Mouse (Mus musculus): Measurements from ENCODE around the gene Aurkc.
"Not testable (repeated sequence)": the region's sequence is repeated elsewhere in the genome, so short reads cannot be mapped to it uniquely, and the experiment has no call there.

The Aurkc gene

DNA sequence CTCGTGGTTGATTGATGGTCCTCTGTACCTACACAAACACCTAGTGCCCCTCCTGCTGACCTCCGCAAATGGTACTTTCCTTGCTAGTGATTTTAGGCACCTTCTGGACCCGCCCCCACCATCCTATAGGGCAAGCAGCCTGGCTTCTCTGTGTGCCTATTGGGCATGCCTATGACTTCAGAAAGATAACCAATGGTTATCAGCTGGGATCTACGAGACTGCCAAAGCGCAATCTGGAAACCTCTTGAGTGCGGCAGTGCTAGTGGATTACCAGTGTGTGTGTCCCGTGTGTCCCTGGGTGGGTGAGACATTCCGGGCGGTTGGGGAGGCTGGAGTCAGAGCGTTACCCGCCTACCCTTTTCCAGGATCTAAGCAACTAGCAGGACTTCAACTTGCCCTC, at the start of gene Aurkc:
Aurkc (plus strand) TSS at position 50 of the 400 bp plus-strand sequence.
- not testable (repeated sequence) for DNase-seq (ENCODE audit: low read depth)

- not testable (repeated sequence) for DNase-seq (ENCODE audit: low read depth)
These were observed 47.0 kb upstream of the Aurkc start for GRCm38 (mm10) chr7:6948061-6948460.

DNA sequence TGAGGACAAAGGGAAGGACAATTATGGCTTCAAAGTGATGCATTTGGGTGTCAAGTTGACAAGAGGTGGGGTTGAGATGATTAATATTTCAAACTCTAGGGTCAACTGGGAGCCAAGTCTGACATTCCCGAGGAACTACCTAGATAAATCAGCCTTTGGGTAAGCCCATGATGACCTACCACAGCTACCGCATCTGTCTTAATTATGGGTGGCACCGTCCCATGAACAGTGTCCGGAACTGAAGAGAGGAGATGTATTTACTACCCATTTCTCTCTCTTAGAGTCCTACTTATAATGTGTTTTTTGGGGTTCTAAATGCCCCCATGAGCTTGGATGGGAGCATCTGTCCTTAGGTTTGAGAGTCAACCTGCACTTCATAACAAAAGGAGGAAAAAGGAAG, 38.5 kb upstream of the Aurkc start:
- DNase-seq (ENCODE audit: low read depth) = no peak

DNA sequence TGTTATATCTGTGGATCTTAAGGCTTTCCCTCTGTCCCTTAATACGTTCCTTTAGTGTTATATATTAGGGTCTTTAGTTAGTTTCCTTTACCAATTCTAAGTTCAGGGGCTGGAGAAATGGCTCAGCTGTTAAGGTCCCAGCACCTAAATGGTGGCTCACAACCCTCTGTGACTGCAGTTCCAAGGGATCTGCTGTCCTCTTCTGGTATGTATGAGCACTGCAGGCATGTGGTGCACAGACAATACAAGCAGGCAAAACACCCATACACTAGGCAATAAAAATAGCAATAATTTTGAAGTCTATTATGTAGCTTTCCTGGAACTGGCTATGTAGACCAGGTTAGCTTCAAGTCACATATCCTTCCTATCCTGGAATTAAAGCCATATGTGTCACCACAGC, 36.5 kb upstream of the Aurkc start:
- no peak for DNase-seq (ENCODE audit: low read depth)

DNA sequence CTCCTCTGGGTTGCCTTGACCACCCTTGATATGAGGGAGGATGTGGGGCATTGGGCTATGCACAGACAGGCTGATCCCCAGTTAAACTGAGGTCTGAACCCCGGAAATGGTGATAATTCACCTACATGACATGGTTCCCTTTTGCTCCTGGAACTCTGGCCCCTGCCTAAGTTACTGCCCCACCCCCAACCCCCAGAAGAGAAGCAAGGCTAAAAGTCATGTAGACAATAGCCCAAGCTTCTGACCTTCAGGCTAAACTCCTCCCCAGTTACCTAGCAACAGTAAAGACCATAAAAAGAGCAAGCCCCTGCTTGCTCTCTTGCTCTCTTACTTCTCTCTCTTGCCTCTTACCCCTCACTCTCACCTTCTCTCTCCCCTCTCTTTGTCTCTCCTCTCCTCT, 21.5 kb upstream of the Aurkc start:
- no peak for DNase-seq (ENCODE audit: low read depth)

DNA sequence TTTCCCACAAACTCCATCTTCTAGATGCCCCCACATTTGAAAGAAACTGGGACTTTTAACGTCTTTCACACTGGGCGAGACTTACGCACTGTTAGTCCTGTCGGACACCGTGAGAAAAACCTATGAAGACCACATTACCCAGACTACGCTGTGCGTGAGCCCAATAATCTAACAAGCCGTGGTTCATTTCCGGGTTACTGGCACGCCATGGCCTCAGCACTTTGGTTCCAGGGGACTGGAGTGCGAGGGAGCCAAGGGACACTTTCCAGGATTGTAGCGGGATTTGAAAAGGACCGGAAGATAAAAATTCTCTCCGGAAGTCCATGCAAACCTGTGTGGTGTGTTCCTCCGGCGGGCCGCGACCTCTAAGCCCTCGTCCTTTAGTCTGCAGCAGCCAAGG, 18.2 kb upstream of the Aurkc start:
- no peak for DNase-seq (ENCODE audit: low read depth)

DNA sequence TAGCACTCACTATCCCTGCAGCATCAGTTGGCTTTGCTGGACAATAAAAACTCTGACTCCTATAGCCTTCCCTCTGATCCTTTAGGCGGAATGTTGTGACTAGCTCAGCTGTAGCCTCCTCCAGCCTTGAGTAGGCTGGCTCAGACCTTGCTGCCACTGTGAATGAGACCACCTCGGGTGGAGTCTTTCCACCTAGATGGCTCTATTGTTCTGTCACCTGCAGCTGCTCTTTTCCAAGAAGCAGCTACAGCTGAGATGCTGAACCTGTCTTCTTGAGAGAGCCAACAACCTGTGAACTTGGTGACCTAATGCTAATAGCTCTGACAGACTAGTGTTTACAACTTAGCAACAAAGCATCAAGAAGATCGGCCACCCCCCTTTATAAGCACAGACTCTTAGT, 3.8 kb downstream of the Aurkc start:
- DNase-seq (ENCODE audit: low read depth) = not testable (repeated sequence)

DNA sequence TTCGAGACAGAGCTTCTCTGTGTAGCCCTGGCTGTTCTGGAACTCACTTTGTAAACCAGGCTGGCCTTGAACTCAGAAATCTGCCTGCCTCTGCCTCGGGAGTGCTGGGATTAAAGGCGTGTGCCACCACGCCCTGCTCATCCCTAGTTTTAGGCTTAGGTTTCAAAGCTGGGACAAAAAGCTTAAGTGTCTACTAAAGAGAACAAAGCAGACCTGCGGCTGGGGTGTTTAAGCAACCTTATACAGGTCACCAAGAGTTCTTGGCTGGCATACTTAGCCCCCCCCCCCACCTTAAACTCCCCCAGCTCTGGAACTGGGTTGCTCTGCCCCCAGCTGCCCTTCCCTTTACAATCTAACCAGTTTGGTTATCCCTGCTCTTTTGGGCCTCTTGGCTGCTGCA, 10.3 kb downstream of the Aurkc start:
- DNase-seq (ENCODE audit: low read depth) = not testable (repeated sequence)

- DNase-seq (ENCODE audit: low read depth) = no peak
These were observed 32.3 kb downstream of the Aurkc start for GRCm38 (mm10) chr7:7027445-7027844.

- not testable (repeated sequence) for DNase-seq (ENCODE audit: low read depth)
These were observed 54.7 kb downstream of the Aurkc start for GRCm38 (mm10) chr7:7049659-7050320.

All from induced T-regulatory cell, adult 2 months (primary cell).